Mouse (Mus musculus) thymus, postnatal 10 days (tissue): ENCODE measurements around the gene Gmeb2.
A peak's percentile ranks its signal among the peaks of the same experiment; 100 is the strongest.

ENCODE experiments used
- DNase-seq, 2 experiments: peaks; one replicate each; pipeline ENCODE4 v3.0.0; 2021; ENCODE audit warnings: low spot score in 2 of 2

Gene Gmeb2

GRCm38 (mm10) chr2:181227122-181227521 is 60.7 kb downstream of the Gmeb2 start:
- DNase-seq: no peak

GRCm38 (mm10) chr2:181224994-181225393 is 62.8 kb downstream of the Gmeb2 start:
- no peak for DNase-seq

GRCm38 (mm10) chr2:181220361-181220760 is 67.5 kb downstream of the Gmeb2 start:
- no peak for DNase-seq

GRCm38 (mm10) chr2:181219538-181220216 is 68.2 kb downstream of the Gmeb2 start, which contains the start of gene Fndc11:
TSS of gene Fndc11 (plus strand) at chr2:181220013.
- peak; percentile 90 to 94 for DNase-seq

GRCm38 (mm10) chr2:181218881-181219485 is 68.9 kb downstream of the Gmeb2 start:
- no peak for DNase-seq

- no peak for DNase-seq
Measured at GRCm38 (mm10) chr2:181216037-181216436, 71.8 kb downstream of the Gmeb2 start.

- peak in 1 of 2 experiments; percentile 26 for DNase-seq
Measured at GRCm38 (mm10) chr2:181213021-181213445, 74.8 kb downstream of the Gmeb2 start, which contains the start of gene Srms. TSS of gene Srms (minus strand) at chr2:181213185.

- no peak for DNase-seq
Measured at GRCm38 (mm10) chr2:181212389-181213020, 75.3 kb downstream of the Gmeb2 start.

GRCm38 (mm10) chr2:181206118-181206517 is 81.7 kb downstream of the Gmeb2 start:
- DNase-seq: no peak

GRCm38 (mm10) chr2:181205678-181206077 is 82.2 kb downstream of the Gmeb2 start:
- no peak for DNase-seq

GRCm38 (mm10) chr2:181202886-181203285 is 84.9 kb downstream of the Gmeb2 start:
- DNase-seq: no peak

GRCm38 (mm10) chr2:181202422-181202821 is 85.4 kb downstream of the Gmeb2 start, which contains the start of gene Ptk6:
TSS of gene Ptk6 (minus strand) at chr2:181202789.
- DNase-seq: no peak

GRCm38 (mm10) chr2:181201606-181202005 is 86.2 kb downstream of the Gmeb2 start:
- DNase-seq: no peak
